13 mouse cellular contexts compared by ENCODE assay signal in genomic region chr13:60748556-60748955, GRCm38 (mm10). TPM values are rescaled to one million over a fixed set of nuclear protein-coding genes. Genes with fewer than 3 reads are reported as not detected.
DNase-seq lines count a peak whose midpoint lies in the region; ATAC-seq and TF ChIP-seq lines count a peak whose summit lies in the region.
"Had no signal": no experiment of that assay in that cellular context is flagged by ENCODE, and none has a peak within 500 bp of the region (broad histone marks: within the 10 kb centered on the region; RNA-seq: fewer than 3 reads in every experiment).

No protein-coding gene starts in this region.

- no peak overlapping the region for H3K9ac ChIP-seq in forebrain, postnatal 0 days
- no peak overlapping the region for H3K9ac ChIP-seq in forebrain, embryonic 13.5 days
- H3K9ac ChIP-seq in liver, embryonic 14.5 days (replicated peaks): no peak overlapping the region
- H3K9ac ChIP-seq in liver, embryonic 12.5 days: no peak overlapping the region
- H3K9ac ChIP-seq: neural tube, embryonic 15.5 days had no signal

- no peak overlapping the region for H3K27ac ChIP-seq in forebrain, postnatal 0 days (ENCODE audit: low read depth, low read length)
- H3K27ac ChIP-seq in forebrain, embryonic 13.5 days: no peak overlapping the region
- no peak overlapping the region for H3K27ac ChIP-seq in liver, embryonic 14.5 days
- H3K27ac ChIP-seq in liver, embryonic 12.5 days: no peak overlapping the region
- H3K27ac ChIP-seq: neural tube, embryonic 15.5 days had no signal

- H3K9me3 ChIP-seq in forebrain, postnatal 0 days (ENCODE audit: low read length): no peaks in the 10 kb centered on the region
- no peaks in the 10 kb centered on the region; the same call in 1 of the 2 replicates for H3K9me3 ChIP-seq in forebrain, embryonic 13.5 days (replicated peaks)
- H3K9me3 ChIP-seq in liver, embryonic 14.5 days (ENCODE audit: control insufficient read depth, low read length): no peaks in the 10 kb centered on the region
- H3K9me3 ChIP-seq in liver, embryonic 12.5 days (replicated peaks): no peaks in the 10 kb centered on the region
- H3K9me3 ChIP-seq: neural tube, embryonic 15.5 days had no signal

- TF ChIP-seq CTCF in forebrain, postnatal 0 days (IDR thresholded peaks at IDR 0.05; ENCODE audit: low read depth): peak; percentile 69
- peak; percentile 67 for TF ChIP-seq CTCF in liver, embryonic 14.5 days (IDR thresholded peaks at IDR 0.05; ENCODE audit: low read depth)

- WGBS in forebrain, postnatal 0 days: 100% methylated on average over 2 of the region's 2 CpGs
- WGBS in forebrain, embryonic 13.5 days: 87% methylated on average over 2 of the region's 2 CpGs
- 70% methylated on average over 2 of the region's 2 CpGs for WGBS in liver, embryonic 14.5 days (ENCODE audit: insufficient replicate concordance)
- 76% methylated on average over 2 of the region's 2 CpGs for WGBS in liver, embryonic 12.5 days (ENCODE audit: insufficient replicate concordance)

- no peaks in the 10 kb centered on the region for H3K27me3 ChIP-seq in forebrain, postnatal 0 days (ENCODE audit: insufficient read depth, low read length)
- H3K27me3 ChIP-seq in forebrain, embryonic 13.5 days: no peaks in the 10 kb centered on the region
- no peaks in the 10 kb centered on the region for H3K27me3 ChIP-seq in liver, embryonic 14.5 days (ENCODE audit: control insufficient read depth, insufficient read depth, low read length)
- no peaks in the 10 kb centered on the region for H3K27me3 ChIP-seq in liver, embryonic 12.5 days (replicated peaks)
- H3K27me3 ChIP-seq: neural tube, embryonic 15.5 days had no signal

- H3K4me3 ChIP-seq in forebrain, postnatal 0 days (ENCODE audit: low read depth, low read length): no peak overlapping the region
- no peak overlapping the region for H3K4me3 ChIP-seq in forebrain, embryonic 13.5 days
- H3K4me3 ChIP-seq in liver, embryonic 14.5 days (ENCODE audit: insufficient read depth in 1 of 2, low read depth in 2 of 2, low read length in 2 of 2): no peak overlapping the region
- no peak overlapping the region for H3K4me3 ChIP-seq in liver, embryonic 12.5 days
- H3K4me3 ChIP-seq: neural tube, embryonic 15.5 days had no signal

- no peak for ATAC-seq in forebrain, postnatal 0 days
- no peak for ATAC-seq in forebrain, embryonic 13.5 days
- no peak for ATAC-seq in liver, embryonic 14.5 days (ENCODE audit: insufficient read depth)
- no peak for ATAC-seq in liver, embryonic 12.5 days
- ATAC-seq in megakaryocyte progenitor cell, adult 5-6 weeks (replicated peaks; ENCODE audit: poor library complexity): peak; percentile 47; the same call in 1 of the 2 replicates

- TF ChIP-seq EP300 in liver, embryonic 14.5 days (IDR thresholded peaks at IDR 0.05; ENCODE audit: low read depth): no peak

- H3K36me3 ChIP-seq in forebrain, postnatal 0 days (ENCODE audit: insufficient read depth): peaks cover 81% of the 10 kb centered on the region
- peaks cover 72% of the 10 kb centered on the region for H3K36me3 ChIP-seq in forebrain, embryonic 13.5 days (ENCODE audit: poor library complexity, severe bottlenecking)
- H3K36me3 ChIP-seq in liver, embryonic 14.5 days (replicated peaks; ENCODE audit: control insufficient read depth, insufficient read depth, low read depth): no peaks in the 10 kb centered on the region; the same call in 1 of the 2 replicates
- H3K36me3 ChIP-seq in liver, embryonic 12.5 days: peaks cover 57% of the 10 kb centered on the region

- H3K4me1 ChIP-seq in forebrain, postnatal 0 days (ENCODE audit: insufficient read depth): peaks cover 3% of the 10 kb centered on the region; the same call in 1 of the 2 replicates
- H3K4me1 ChIP-seq in forebrain, embryonic 13.5 days: peaks cover 6% of the 10 kb centered on the region
- H3K4me1 ChIP-seq in liver, embryonic 14.5 days (replicated peaks; ENCODE audit: control insufficient read depth in 2 of 2, insufficient read depth in 2 of 2, low read length in 1 of 2): peaks cover 29 to 32% of the 10 kb centered on the region in 2 experiments
- peaks cover 36% of the 10 kb centered on the region for H3K4me1 ChIP-seq in liver, embryonic 12.5 days

- no peak overlapping the region for H3K4me2 ChIP-seq in forebrain, postnatal 0 days (ENCODE audit: low read depth)
- no peak overlapping the region for H3K4me2 ChIP-seq in forebrain, embryonic 13.5 days
- no peak overlapping the region for H3K4me2 ChIP-seq in liver, embryonic 14.5 days (ENCODE audit: low read depth)
- no peak overlapping the region for H3K4me2 ChIP-seq in liver, embryonic 12.5 days
- H3K4me2 ChIP-seq: neural tube, embryonic 15.5 days had no signal

- DNase-seq in forebrain, postnatal 0 days: peak; percentile 53
- no peak for DNase-seq in liver, embryonic 14.5 days (ENCODE audit: low read depth in 3 of 3, low spot score in 3 of 3)
- peak; percentile 42 for DNase-seq in MEL-GATA-1-ER (ENCODE audit: extremely low read depth, low read depth)
- DNase-seq in testis, postnatal 14 days (ENCODE audit: low spot score): no peak
- no peak for DNase-seq in urinary bladder, postnatal 4 days (ENCODE audit: low spot score in 2 of 2)
- DNase-seq: cerebellum, adult 9-11 months; heart, adult 18-20 months; lung, postnatal 36 days had no signal

RNA-seq across cellular contexts. Expression of gene BC051665, which starts 37.6 kb away (rescaled TPM):
- total RNA-seq in forebrain, postnatal 0 days (2014; rRNA removed): not detected in 2 replicates
- polyA plus RNA-seq in forebrain, postnatal 0 days (2015; fragmentation: Nextera tagmentation; extraction: Ambion mirVana): not detected in 2 replicates
- not detected in 2 replicates for polyA plus RNA-seq in forebrain, embryonic 13.5 days (2015; fragmentation: Nextera tagmentation; extraction: Ambion mirVana)
- not detected in 2 replicates for polyA plus RNA-seq in liver, embryonic 14.5 days (2012; rRNA removed)
- polyA plus RNA-seq in liver, embryonic 14.5 days (2014; fragmentation: Nextera tagmentation; extraction: Ambion mirVana): not detected in 2 replicates
- not detected in 2 replicates for polyA plus RNA-seq in liver, embryonic 12.5 days (2016; fragmentation: Nextera tagmentation; extraction: Ambion mirVana)
- total RNA-seq in megakaryocyte progenitor cell, adult 5-6 weeks (2015): not detected in 2 replicates
- not detected in 2 replicates for total RNA-seq in megakaryocyte progenitor cell, adult 5-6 weeks (2017)
- total RNA-seq: adrenal gland, adult 18-20 months; heart, adult 18-20 months had no signal
- polyA plus RNA-seq: neural tube, embryonic 15.5 days had no signal

RNA-seq across cellular contexts. Expression of gene Ctsll3, which starts 54.1 kb away (rescaled TPM):
- total RNA-seq in forebrain, postnatal 0 days (2014; rRNA removed): not detected in 2 replicates
- polyA plus RNA-seq in forebrain, postnatal 0 days (2015; fragmentation: Nextera tagmentation; extraction: Ambion mirVana): not detected in 2 replicates
- polyA plus RNA-seq in forebrain, embryonic 13.5 days (2015; fragmentation: Nextera tagmentation; extraction: Ambion mirVana): not detected in 2 replicates
- polyA plus RNA-seq in liver, embryonic 14.5 days (2012; rRNA removed): not detected in 2 replicates
- polyA plus RNA-seq in liver, embryonic 14.5 days (2014; fragmentation: Nextera tagmentation; extraction: Ambion mirVana): not detected in 2 replicates
- polyA plus RNA-seq in liver, embryonic 12.5 days (2016; fragmentation: Nextera tagmentation; extraction: Ambion mirVana): not detected in 2 replicates
- not detected in 2 replicates for total RNA-seq in megakaryocyte progenitor cell, adult 5-6 weeks (2015)
- not detected in 2 replicates for total RNA-seq in megakaryocyte progenitor cell, adult 5-6 weeks (2017)
- total RNA-seq: adrenal gland, adult 18-20 months; heart, adult 18-20 months had no signal
- polyA plus RNA-seq: neural tube, embryonic 15.5 days had no signal

Comparison
In these comparisons a context has a peak if more than half of its experiments do, and no peak if none do; other contexts are left out.
1. DNase-seq: peak in forebrain, postnatal 0 days (single experiment) and MEL-GATA-1-ER (single experiment); none in liver, embryonic 14.5 days (0 of 3), testis, postnatal 14 days (single experiment) and urinary bladder, postnatal 4 days (0 of 2).